ENCODE assay signal across 15 mouse cellular contexts in the genomic region with DNA sequence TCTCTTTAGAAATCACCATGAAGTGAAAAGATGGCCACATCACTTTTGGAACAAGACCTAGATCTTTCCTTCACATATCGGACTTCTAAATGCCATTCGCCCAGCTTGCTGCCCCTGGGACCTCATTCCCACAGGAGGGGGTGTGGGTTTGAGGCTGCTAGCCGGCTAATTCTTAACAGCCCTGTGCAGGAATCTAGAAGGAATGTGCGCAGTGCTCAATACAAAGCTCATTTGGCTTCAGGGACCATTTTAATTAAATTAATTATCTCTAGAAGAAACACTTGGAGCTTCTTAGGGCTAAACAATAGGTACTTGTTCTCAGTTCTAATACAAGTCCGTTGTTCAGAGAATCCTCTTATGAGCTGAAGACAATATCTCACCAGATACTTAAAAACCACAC.
"Had no signal": no experiment of that assay in that cellular context is flagged by ENCODE, and none has a peak within 500 bp of the region (broad histone marks: within the 10 kb centered on the region; RNA-seq: fewer than 3 reads in every experiment).

No protein-coding gene starts in this region.

- H3K9me3 ChIP-seq: liver, embryonic 15.5 days; neural tube, embryonic 13.5 days had no signal

- H3K36me3 ChIP-seq: liver, embryonic 15.5 days; midbrain, embryonic 10.5 days; neural tube, embryonic 13.5 days had no signal

- H3K4me3 ChIP-seq: liver, embryonic 15.5 days; midbrain, embryonic 10.5 days; neural tube, embryonic 13.5 days had no signal

- H3K4me1 ChIP-seq: liver, embryonic 15.5 days had no signal

- H3K27me3 ChIP-seq: liver, embryonic 15.5 days had no signal

- DNase-seq: kidney, adult 2 months; kidney, postnatal 36 days; left cerebral cortex, postnatal 4 days; lung, adult 2 months; lung, postnatal 36 days; right cerebral cortex, adult 18-20 months; thymus, postnatal 36 days had no signal

- H3K9ac ChIP-seq: liver, embryonic 15.5 days; neural tube, embryonic 13.5 days had no signal

- H3K27ac ChIP-seq: liver, embryonic 15.5 days; midbrain, embryonic 10.5 days; neural tube, embryonic 13.5 days; stomach, postnatal 0 days had no signal

- ATAC-seq: intestine, embryonic 16.5 days; lung, postnatal 0 days; midbrain, embryonic 16.5 days had no signal

- H3K4me2 ChIP-seq: liver, embryonic 11.5 days; liver, embryonic 15.5 days; neural tube, embryonic 13.5 days had no signal
